Mouse (Mus musculus): ENCODE data around the gene Cers5. TPM values are rescaled to one million over a fixed set of nuclear protein-coding genes. Genes with fewer than 3 reads are reported as not detected.

The Cers5 gene
- polyA plus RNA-seq, 1 experiment from 2014 or later: 60.8 TPM

DNA sequence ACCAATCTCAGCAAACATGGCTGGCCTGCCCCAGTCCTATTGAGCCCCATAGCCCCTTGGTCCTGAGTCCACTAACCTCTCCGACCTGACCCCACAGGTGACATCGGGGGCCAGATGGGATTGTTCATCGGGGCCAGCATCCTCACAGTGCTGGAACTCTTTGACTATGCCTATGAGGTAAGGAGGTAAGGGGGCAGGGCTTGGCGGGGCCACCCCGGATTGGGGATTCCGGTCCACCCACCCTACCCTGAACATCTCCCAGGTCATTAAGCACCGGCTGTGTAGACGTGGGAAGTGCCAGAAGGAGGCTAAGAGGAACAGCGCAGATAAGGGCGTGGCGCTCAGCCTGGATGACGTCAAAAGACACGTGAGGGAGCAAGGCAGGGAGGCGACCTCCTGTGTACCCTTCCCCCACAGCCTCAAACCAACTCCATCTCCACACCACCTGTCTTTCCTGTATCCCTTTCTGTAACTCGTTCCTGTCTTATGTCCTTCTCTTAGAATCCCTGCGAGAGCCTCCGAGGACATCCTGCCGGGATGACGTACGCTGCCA, 74.1 kb downstream of the Cers5 start:
- Histone ChIP-seq H3K4me1 (ENCODE audit: control insufficient read depth in 2 of 2, insufficient read depth in 2 of 2, low read length in 2 of 2) (peaks cover 22 to 29% of the 10 kb centered on the region in 2 experiments), H3K27ac (replicated peaks in 1 of 2; ENCODE audit: control insufficient read depth in 1 of 2, insufficient read depth in 1 of 2, low read depth in 2 of 2, low read length in 2 of 2) (no peak overlapping the region), H3K4me2 (ENCODE audit: low read length) (peak overlapping the region; percentile 11; the same call in 1 of the 2 replicates), H3K9ac (ENCODE audit: low read length) (no peak overlapping the region), H3K4me3 (ENCODE audit: control insufficient read depth in 1 of 2, insufficient read depth in 1 of 2, low read depth in 1 of 2, low read length in 2 of 2) (no peak overlapping the region), H3K36me3 (ENCODE audit: control insufficient read depth, insufficient read depth, low read length) (peaks cover 5% of the 10 kb centered on the region; the same call in 1 of the 2 replicates), H3K27me3 (ENCODE audit: control insufficient read depth, insufficient read depth, low read length) (peaks cover 9% of the 10 kb centered on the region), H3K9me3 (ENCODE audit: control insufficient read depth, low read length) (no peaks in the 10 kb centered on the region)
- 24% methylated on average over 20 of the region's 20 CpGs for whole genome bisulfite sequencing
- ATAC-seq (ENCODE audit: insufficient number of reproducible peaks, insufficient read depth, low FRiP score, low read depth): no peak

DNA sequence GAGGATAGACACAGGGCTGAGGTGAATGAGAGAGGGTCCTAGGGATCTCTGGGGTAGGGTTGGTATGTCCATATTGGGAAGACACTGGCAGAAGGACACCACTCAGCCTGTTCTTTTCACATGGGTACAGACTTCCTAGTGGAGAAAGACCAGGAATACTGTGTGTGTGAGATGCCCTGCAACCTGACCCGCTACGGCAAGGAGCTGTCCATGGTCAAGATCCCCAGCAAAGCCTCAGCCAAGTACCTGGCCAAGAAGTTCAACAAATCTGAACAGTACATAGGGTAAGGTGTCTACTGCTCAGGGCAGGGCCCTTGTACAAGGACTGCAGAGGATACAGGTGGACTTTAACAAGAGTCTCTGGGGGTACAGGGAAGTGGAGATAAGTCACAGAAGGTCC, 75.4 kb downstream of the Cers5 start:
- H3K4me3 ChIP-seq (ENCODE audit: control insufficient read depth in 1 of 2, insufficient read depth in 1 of 2, low read depth in 1 of 2, low read length in 2 of 2): no peak overlapping the region
- 7% methylated on average over 2 of the region's 2 CpGs for WGBS
- H3K4me1 ChIP-seq (ENCODE audit: control insufficient read depth in 2 of 2, insufficient read depth in 2 of 2, low read length in 2 of 2): peaks cover 16 to 18% of the 10 kb centered on the region in 2 experiments
- ATAC-seq (ENCODE audit: insufficient number of reproducible peaks, insufficient read depth, low FRiP score, low read depth): no peak
- peaks cover 16% of the 10 kb centered on the region for H3K27me3 ChIP-seq (ENCODE audit: control insufficient read depth, insufficient read depth, low read length)
- H3K4me2 ChIP-seq (ENCODE audit: low read length): no peak overlapping the region
- H3K36me3 ChIP-seq (ENCODE audit: control insufficient read depth, insufficient read depth, low read length): no peaks in the 10 kb centered on the region
- no peak overlapping the region for H3K9ac ChIP-seq (ENCODE audit: low read length)
- H3K27ac ChIP-seq (replicated peaks in 1 of 2; ENCODE audit: control insufficient read depth in 1 of 2, insufficient read depth in 1 of 2, low read depth in 2 of 2, low read length in 2 of 2): no peak overlapping the region
- no peaks in the 10 kb centered on the region for H3K9me3 ChIP-seq (ENCODE audit: control insufficient read depth, low read length)

DNA sequence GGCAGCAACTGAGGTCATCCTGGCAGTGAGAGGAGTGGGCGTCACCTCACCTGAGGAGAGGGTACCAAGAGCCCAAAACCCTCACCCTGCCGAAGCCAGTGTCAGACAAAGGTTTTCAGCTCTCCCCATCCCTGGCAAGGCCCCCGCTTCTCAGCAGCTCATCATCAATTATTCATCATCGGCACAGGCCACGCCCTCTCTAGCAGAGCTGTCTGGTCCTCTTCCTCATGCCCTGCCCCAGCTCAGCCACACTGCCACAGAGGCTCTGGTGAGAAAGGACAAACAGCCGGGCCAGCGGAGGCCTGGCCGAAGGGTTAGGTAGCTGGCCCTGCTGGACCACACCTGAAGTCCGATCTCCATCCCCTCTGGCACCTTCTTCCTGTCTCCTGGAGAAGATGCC, 80.7 kb downstream of the Cers5 start:
- no peak overlapping the region for H3K4me2 ChIP-seq (ENCODE audit: low read length)
- H3K36me3 ChIP-seq (ENCODE audit: control insufficient read depth, insufficient read depth, low read length): no peaks in the 10 kb centered on the region
- H3K27me3 ChIP-seq (ENCODE audit: control insufficient read depth, insufficient read depth, low read length): peaks cover 27% of the 10 kb centered on the region
- H3K4me3 ChIP-seq (ENCODE audit: control insufficient read depth in 1 of 2, insufficient read depth in 1 of 2, low read depth in 1 of 2, low read length in 2 of 2): no peak overlapping the region
- whole genome bisulfite sequencing: 52% methylated on average over 9 of the region's 9 CpGs
- no peak overlapping the region for H3K27ac ChIP-seq (replicated peaks in 1 of 2; ENCODE audit: control insufficient read depth in 1 of 2, insufficient read depth in 1 of 2, low read depth in 2 of 2, low read length in 2 of 2)
- H3K9me3 ChIP-seq (ENCODE audit: control insufficient read depth, low read length): no peaks in the 10 kb centered on the region
- no peak overlapping the region for H3K9ac ChIP-seq (ENCODE audit: low read length)
- ATAC-seq (ENCODE audit: insufficient number of reproducible peaks, insufficient read depth, low FRiP score, low read depth): no peak
- peaks cover 7 to 9% of the 10 kb centered on the region in 2 experiments; a peak in 3 of 4 replicates for H3K4me1 ChIP-seq (ENCODE audit: control insufficient read depth in 2 of 2, insufficient read depth in 2 of 2, low read length in 2 of 2)

DNA sequence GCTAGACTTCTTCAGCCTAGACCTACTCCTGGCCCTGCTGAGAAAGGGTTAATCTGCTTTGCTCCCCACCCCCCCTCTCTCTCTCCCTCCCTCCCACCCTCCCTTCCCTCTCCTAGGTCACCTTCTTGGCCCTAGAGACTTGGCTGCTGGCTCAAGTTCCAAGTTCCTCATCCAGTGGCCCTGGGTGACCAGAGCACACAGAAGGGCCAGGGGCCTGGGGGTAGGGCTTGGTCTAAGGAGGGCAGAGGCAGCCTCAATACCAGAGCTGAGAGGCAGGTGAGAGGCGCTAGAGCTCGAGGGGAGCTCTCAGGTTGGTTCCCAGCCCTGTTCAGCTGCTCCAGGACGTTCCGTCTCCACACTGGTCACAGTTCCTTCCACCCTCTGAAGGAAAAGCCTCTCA, 81.8 kb downstream of the Cers5 start:
- Histone ChIP-seq H3K36me3 (ENCODE audit: control insufficient read depth, insufficient read depth, low read length) (no peaks in the 10 kb centered on the region), H3K4me3 (ENCODE audit: control insufficient read depth in 1 of 2, insufficient read depth in 1 of 2, low read depth in 1 of 2, low read length in 2 of 2) (no peak overlapping the region), H3K9me3 (ENCODE audit: control insufficient read depth, low read length) (no peaks in the 10 kb centered on the region), H3K27ac (replicated peaks in 1 of 2; ENCODE audit: control insufficient read depth in 1 of 2, insufficient read depth in 1 of 2, low read depth in 2 of 2, low read length in 2 of 2) (no peak overlapping the region), H3K9ac (ENCODE audit: low read length) (no peak overlapping the region), H3K4me1 (ENCODE audit: control insufficient read depth in 2 of 2, insufficient read depth in 2 of 2, low read length in 2 of 2) (peaks cover 7 to 9% of the 10 kb centered on the region in 2 experiments; a peak in 3 of 4 replicates), H3K27me3 (ENCODE audit: control insufficient read depth, insufficient read depth, low read length) (peaks cover 25% of the 10 kb centered on the region), H3K4me2 (ENCODE audit: low read length) (no peak overlapping the region)
- ATAC-seq (ENCODE audit: insufficient number of reproducible peaks, insufficient read depth, low FRiP score, low read depth): no peak
- WGBS: 24% methylated on average over 4 of the region's 4 CpGs

DNA sequence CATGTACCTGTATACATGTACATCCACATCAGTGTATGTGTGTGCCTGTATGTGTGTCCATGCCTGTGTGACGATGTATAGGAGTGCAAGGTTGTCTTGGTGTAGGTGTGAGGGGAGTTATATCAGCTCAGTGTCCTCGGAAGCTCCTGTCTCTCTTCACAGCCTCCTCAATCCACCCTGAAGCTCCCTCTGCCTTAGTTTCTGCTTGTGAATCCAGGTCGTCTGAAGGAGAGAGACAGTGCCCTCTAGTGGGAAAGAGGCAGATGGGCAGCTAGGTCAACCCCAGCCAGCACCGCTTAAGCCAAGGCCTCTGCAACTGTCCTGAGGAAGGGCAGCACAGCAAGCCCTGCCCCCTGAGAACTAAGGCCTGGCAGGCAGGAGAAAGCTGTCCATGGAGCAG, 84.0 kb downstream of the Cers5 start:
- Histone ChIP-seq H3K9ac (ENCODE audit: low read length) (no peak overlapping the region), H3K27ac (replicated peaks in 1 of 2; ENCODE audit: control insufficient read depth in 1 of 2, insufficient read depth in 1 of 2, low read depth in 2 of 2, low read length in 2 of 2) (no peak overlapping the region), H3K4me3 (ENCODE audit: control insufficient read depth in 1 of 2, insufficient read depth in 1 of 2, low read depth in 1 of 2, low read length in 2 of 2) (no peak overlapping the region), H3K36me3 (ENCODE audit: control insufficient read depth, insufficient read depth, low read length) (no peaks in the 10 kb centered on the region), H3K4me1 (ENCODE audit: control insufficient read depth in 2 of 2, insufficient read depth in 2 of 2, low read length in 2 of 2) (no peaks in the 10 kb centered on the region), H3K27me3 (ENCODE audit: control insufficient read depth, insufficient read depth, low read length) (peaks cover 25% of the 10 kb centered on the region), H3K4me2 (ENCODE audit: low read length) (no peak overlapping the region), H3K9me3 (ENCODE audit: control insufficient read depth, low read length) (no peaks in the 10 kb centered on the region)
- 4% methylated on average over 4 of the region's 4 CpGs for WGBS
- no peak for ATAC-seq (ENCODE audit: insufficient number of reproducible peaks, insufficient read depth, low FRiP score, low read depth)

Other genes starting within 250 kb of the Cers5 start
- gene Faim2, start 244.7 kb downstream of the Cers5 start, polyA plus RNA-seq (2014; fragmentation: Nextera tagmentation; extraction: Ambion mirVana): 0.19 TPM in 1 of 2 replicates, not detected in the other
- gene Aqp2, start 193.8 kb downstream of the Cers5 start, polyA plus RNA-seq (2014; fragmentation: Nextera tagmentation; extraction: Ambion mirVana): not detected in 2 replicates
- gene Aqp5, start 182.1 kb downstream of the Cers5 start, polyA plus RNA-seq (2014; fragmentation: Nextera tagmentation; extraction: Ambion mirVana): 0.18 and 0.26 TPM in 2 replicates
- not detected in 2 replicates for gene Aqp6, start 171.5 kb downstream of the Cers5 start, polyA plus RNA-seq (2014; fragmentation: Nextera tagmentation; extraction: Ambion mirVana)
- 94.4 and 98.7 TPM in 2 replicates for gene Racgap1, start 121.2 kb downstream of the Cers5 start, polyA plus RNA-seq (2014; fragmentation: Nextera tagmentation; extraction: Ambion mirVana)
- gene Asic1, start 102.5 kb downstream of the Cers5 start, polyA plus RNA-seq (2014; fragmentation: Nextera tagmentation; extraction: Ambion mirVana): 1.1 and 1.2 TPM in 2 replicates
- 24.7 and 27.4 TPM in 2 replicates for gene Smarcd1, start 70.8 kb downstream of the Cers5 start, polyA plus RNA-seq (2014; fragmentation: Nextera tagmentation; extraction: Ambion mirVana)
- not detected in 2 replicates for gene Gm17349, start 67.4 kb downstream of the Cers5 start, polyA plus RNA-seq (2014; fragmentation: Nextera tagmentation; extraction: Ambion mirVana)
- 0.80 and 1.1 TPM in 2 replicates for gene Gpd1, start 55.4 kb downstream of the Cers5 start, polyA plus RNA-seq (2014; fragmentation: Nextera tagmentation; extraction: Ambion mirVana)
- gene Cox14, start 47.3 kb downstream of the Cers5 start, polyA plus RNA-seq (2014; fragmentation: Nextera tagmentation; extraction: Ambion mirVana): 230 and 237 TPM in 2 replicates
- gene Lima1, start 102.6 kb upstream of the Cers5 start, polyA plus RNA-seq (2014; fragmentation: Nextera tagmentation; extraction: Ambion mirVana): 16.9 and 18.6 TPM in 2 replicates
- not detected in 2 replicates for gene Fam186a, start 194.2 kb upstream of the Cers5 start, polyA plus RNA-seq (2014; fragmentation: Nextera tagmentation; extraction: Ambion mirVana)
- gene Larp4, start 197.2 kb upstream of the Cers5 start, polyA plus RNA-seq (2014; fragmentation: Nextera tagmentation; extraction: Ambion mirVana): 33.4 TPM in 2 replicates